Mouse (Mus musculus) thymus, adult 2 months (tissue): ENCODE data around the gene Shisa5.

Source experiments
- CTCF ChIP-seq: fragments of 200-500 bp; IDR thresholded peaks from 2 replicates; pipeline ENCODE4 v1.5.1; 2012; ENCODE audit warnings: mild to moderate bottlenecking, control low read depth, low read length, moderate library complexity, borderline replicate concordance; ENCODE audit not compliant: control insufficient read depth, poor library complexity, insufficient read depth; ENCODE audit errors: extremely low read depth
- POLR2A ChIP-seq: fragments of 200-500 bp; IDR thresholded peaks from 2 replicates; pipeline ENCODE4 v1.6.1; 2012; ENCODE audit warnings: mild to moderate bottlenecking, low read length, control low read depth, moderate library complexity; ENCODE audit not compliant: control insufficient read depth, poor library complexity, insufficient read depth; ENCODE audit errors: extremely low read depth

- TF ChIP-seq CTCF (no peak), POLR2A (no peak)
These were observed 60.0 kb downstream of the Shisa5 start for GRCm38 (mm10) chr9:109098366-109098765.
